Mouse (Mus musculus): ENCODE results near the gene Abca7. TPM values are rescaled to one million over a fixed set of nuclear protein-coding genes. Genes with fewer than 3 reads are reported as not detected.

Gene Abca7
- total RNA-seq, 2 experiments from 2014 or later, result 6.7 to 7.2 TPM

DNA sequence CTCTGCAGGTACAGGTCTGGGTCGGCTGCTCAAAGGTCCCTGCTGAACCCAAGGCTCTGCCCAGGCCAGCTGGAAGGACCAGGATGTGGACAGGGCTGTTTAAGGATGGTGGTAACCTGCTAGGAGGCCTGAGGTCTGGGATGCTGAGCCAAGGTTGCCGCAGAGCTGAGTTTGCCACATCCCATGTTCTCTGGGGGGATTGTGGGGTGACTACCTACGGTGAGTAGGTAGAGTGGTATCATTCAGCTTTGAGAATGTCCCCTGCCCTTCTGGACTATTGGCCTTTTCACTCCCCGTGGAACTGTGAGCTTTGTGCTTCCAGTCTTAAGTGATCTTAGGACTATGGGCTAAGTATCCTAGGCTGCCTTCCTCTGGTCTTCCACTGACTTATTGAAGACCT, 60.2 kb downstream of the Abca7 start:
- no peak for DNase-seq
- intact Hi-C loops (cut with DNase I), result no loop called here
- TF ChIP-seq CTCF (IDR thresholded peaks at IDR 0.05), result no peak
- Histone ChIP-seq H3K27ac (no peak overlapping the region), H3K4me3 (no peak overlapping the region)

GRCm38 (mm10) chr10:80056976-80057682, 60.8 kb downstream of the Abca7 start:
- DNase-seq, result no peak
- no peak for TF ChIP-seq CTCF (IDR thresholded peaks at IDR 0.05)
- no peak overlapping the region for H3K4me3 ChIP-seq
- intact Hi-C loops (cut with DNase I), result no loop called here
- H3K27ac ChIP-seq, result no peak overlapping the region

- intact Hi-C loops (cut with DNase I), result no loop called here
- H3K27ac ChIP-seq, result no peak overlapping the region
- no peak overlapping the region for H3K4me3 ChIP-seq
- TF ChIP-seq CTCF (IDR thresholded peaks at IDR 0.05), result no peak
- DNase-seq, result no peak
Measured at GRCm38 (mm10) chr10:80057683-80058326, 61.5 kb downstream of the Abca7 start.

DNA sequence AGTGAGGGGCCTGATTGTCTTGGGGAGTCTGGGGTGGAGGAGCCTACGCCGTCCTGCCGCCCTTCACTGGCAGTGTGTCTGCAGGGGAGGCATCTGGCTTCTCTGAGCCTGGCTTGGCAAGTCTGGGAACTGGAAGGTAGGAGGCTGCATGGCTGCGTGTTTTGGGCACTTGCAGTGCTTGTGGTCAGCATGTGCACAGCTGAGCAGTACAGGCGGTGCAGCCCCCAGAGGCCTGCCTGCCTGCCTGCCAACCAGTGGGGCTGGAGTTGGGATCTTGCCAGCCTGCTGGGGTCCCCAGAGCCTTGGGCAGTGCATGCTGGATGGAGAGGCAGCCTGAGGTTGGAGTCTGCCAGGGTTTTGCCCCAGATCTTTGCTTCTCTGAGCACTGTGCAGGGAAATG, 66.8 kb downstream of the Abca7 start:
- TF ChIP-seq CTCF (IDR thresholded peaks at IDR 0.05), result no peak
- intact Hi-C loops (cut with DNase I), result no loop called here
- no peak for DNase-seq
- H3K27ac ChIP-seq, result no peak overlapping the region
- no peak overlapping the region for H3K4me3 ChIP-seq

- Histone ChIP-seq H3K4me3 (no peak overlapping the region), H3K27ac (no peak overlapping the region)
- DNase-seq, result no peak
- no peak; the same call in 1 of the 2 replicates for TF ChIP-seq CTCF (IDR thresholded peaks at IDR 0.05)
- intact Hi-C loops (cut with DNase I), result no loop called here
Measured at GRCm38 (mm10) chr10:80063877-80064650, 67.8 kb downstream of the Abca7 start.

Other genes with a start within 250 kb of the Abca7 start
- gene Polrmt, start 249.9 kb upstream of the Abca7 start, total RNA-seq (2021), result 10 to 100 TPM; 27.0 to 40.8 TPM
- not detected for gene Fgf22, start 241.4 kb upstream of the Abca7 start, total RNA-seq (2021)
- 10 to 100 TPM; 46.1 to 53.6 TPM for gene Rnf126, start 229.5 kb upstream of the Abca7 start, total RNA-seq (2021)
- 1 to 10 TPM; 1.0 to 1.5 TPM for gene Fstl3, start 219.2 kb upstream of the Abca7 start, total RNA-seq (2021)
- gene Prss57, start 205.5 kb upstream of the Abca7 start, total RNA-seq (2021), result not detected
- gene Palm, start 202.9 kb upstream of the Abca7 start, total RNA-seq (2021), result 10 to 100 TPM; 18.1 to 23.0 TPM
- gene Misp, start 175.5 kb upstream of the Abca7 start, total RNA-seq (2021), result not detected
- 10 to 100 TPM; 18.8 to 25.1 TPM for gene Ptbp1, start 142.1 kb upstream of the Abca7 start, total RNA-seq (2021)
- not detected for gene Prtn3, start 122.0 kb upstream of the Abca7 start, total RNA-seq (2021)
- under 1 TPM in 1 of 2 experiments, not detected in 1; 0.17 TPM for gene Plppr3, start 121.9 kb upstream of the Abca7 start, total RNA-seq (2021)
- not detected for gene Elane, start 110.2 kb upstream of the Abca7 start, total RNA-seq (2021)
- 10 to 100 TPM; 12.9 to 77.1 TPM for gene Cfd, start 105.6 kb upstream of the Abca7 start, total RNA-seq (2021)
- 10 to 100 TPM; 32.6 to 37.2 TPM for gene Med16, start 87.6 kb upstream of the Abca7 start, total RNA-seq (2021)
- gene Gm26602, start 85.6 kb upstream of the Abca7 start, total RNA-seq (2021), result not detected
- gene Kiss1r, start 79.5 kb upstream of the Abca7 start, total RNA-seq (2021), result under 1 TPM; 0.17 to 0.23 TPM
- gene R3hdm4, start 75.3 kb upstream of the Abca7 start, total RNA-seq (2021), result 100 to 1,000 TPM; 107 to 121 TPM
- gene Arid3a, start 69.5 kb upstream of the Abca7 start, total RNA-seq (2021), result 1 to 10 TPM; 1.8 to 2.1 TPM
- 10 to 100 TPM; 19.7 to 22.0 TPM for gene Wdr18, start 36.3 kb upstream of the Abca7 start, total RNA-seq (2021)
- gene Grin3b, start 25.8 kb upstream of the Abca7 start, total RNA-seq (2021), result under 1 TPM; 0.25 to 0.28 TPM
- gene Tmem259, start 12.2 kb upstream of the Abca7 start, total RNA-seq (2021), result 10 to 100 TPM; 70.9 to 75.1 TPM
- gene Cnn2, start 7.9 kb upstream of the Abca7 start, total RNA-seq (2021), result 1 to 10 TPM; 3.9 to 9.7 TPM
- 1 to 10 TPM in 1 of 2 experiments, under 1 TPM in 1; 0.97 to 1.4 TPM for gene Arhgap45, start 20.2 kb downstream of the Abca7 start, total RNA-seq (2021)
- gene Polr2e, start 43.3 kb downstream of the Abca7 start, total RNA-seq (2021), result 10 to 100 TPM; 42.0 to 50.9 TPM
- 100 to 1,000 TPM; 552 to 603 TPM for gene Gpx4, start 50.7 kb downstream of the Abca7 start, total RNA-seq (2021)
- gene Sbno2, start 109.1 kb downstream of the Abca7 start, total RNA-seq (2021), result 1 to 10 TPM; 6.2 to 7.1 TPM
- gene Stk11, start 119.3 kb downstream of the Abca7 start, total RNA-seq (2021), result 100 to 1,000 TPM; 144 to 153 TPM
- 100 to 1,000 TPM; 535 to 725 TPM for gene Atp5d, start 142.1 kb downstream of the Abca7 start, total RNA-seq (2021)
- gene Cbarp, start 144.3 kb downstream of the Abca7 start, total RNA-seq (2021), result 1 to 10 TPM; 1.8 to 2.3 TPM
- 10 to 100 TPM; 34.3 to 39.8 TPM for gene Midn, start 151.8 kb downstream of the Abca7 start, total RNA-seq (2021)
- gene Cirbp, start 169.5 kb downstream of the Abca7 start, total RNA-seq (2021), result 10 to 100 TPM; 22.1 to 30.7 TPM
- gene 1600002K03Rik, start 176.4 kb downstream of the Abca7 start, total RNA-seq (2021), result 1 to 10 TPM; 6.6 to 7.1 TPM
- under 1 TPM; 0.23 to 0.73 TPM for gene Efna2, start 183.0 kb downstream of the Abca7 start, total RNA-seq (2021)
- 10 to 100 TPM; 12.2 to 19.2 TPM for gene Mum1, start 229.9 kb downstream of the Abca7 start, total RNA-seq (2021)